ENCODE assay signal across 13 mouse cellular contexts in genomic region chr13:18204476-18205250, GRCm38 (mm10).
A peak's percentile ranks its signal among the peaks of the same experiment; 100 is the strongest.
DNase-seq lines count a peak whose midpoint lies in the region; ATAC-seq and TF ChIP-seq lines count a peak whose summit lies in the region.
"Had no signal": no experiment of that assay in that cellular context is flagged by ENCODE, and none has a peak within 500 bp of the region (broad histone marks: within the 10 kb centered on the region; RNA-seq: fewer than 3 reads in every experiment).

No protein-coding gene starts in this region.

- no peaks in the 10 kb centered on the region for H3K27me3 ChIP-seq in liver, adult 2 months (ENCODE audit: control insufficient read depth, insufficient read depth, low read length)
- H3K27me3 ChIP-seq in liver, embryonic 12.5 days (replicated peaks) = no peaks in the 10 kb centered on the region
- H3K27me3 ChIP-seq in embryonic facial prominence, embryonic 12.5 days = no peaks in the 10 kb centered on the region
- H3K27me3 ChIP-seq in neural tube, embryonic 15.5 days (replicated peaks) = no peaks in the 10 kb centered on the region

- H3K4me3 ChIP-seq in liver, adult 2 months (ENCODE audit: insufficient read depth, low read depth, low read length) = no peak overlapping the region
- no peak overlapping the region for H3K4me3 ChIP-seq in liver, embryonic 12.5 days
- no peak overlapping the region for H3K4me3 ChIP-seq in embryonic facial prominence, embryonic 12.5 days
- H3K4me3 ChIP-seq in neural tube, embryonic 15.5 days (replicated peaks) = no peak overlapping the region
- H3K4me3 ChIP-seq: erythroblast, embryonic 14.5 days; heart, adult 2 months; left cerebral cortex, adult 2 months had no signal

- H3K9ac ChIP-seq in liver, adult 2 months (ENCODE audit: low read depth, low read length) = no peak overlapping the region
- no peak overlapping the region for H3K9ac ChIP-seq in liver, embryonic 12.5 days
- H3K9ac ChIP-seq in embryonic facial prominence, embryonic 12.5 days = no peak overlapping the region
- no peak overlapping the region for H3K9ac ChIP-seq in neural tube, embryonic 15.5 days (replicated peaks)

- peak; percentile 15 for DNase-seq in liver, adult 2 months (ENCODE audit: extremely low read depth, low read depth, low spot score)
- peak; percentile 70 for DNase-seq in mesoderm, embryonic 11.5 days (ENCODE audit: low read depth, low spot score)
- no peak for DNase-seq in right cerebral cortex, adult 2 months (ENCODE audit: low spot score in 2 of 2)
- no peak for DNase-seq in MN1 (ENCODE audit: low spot score)
- DNase-seq: cerebellum, adult 2 months; heart, adult 2 months had no signal

- no peaks in the 10 kb centered on the region for H3K36me3 ChIP-seq in liver, adult 2 months (ENCODE audit: control insufficient read depth, insufficient read depth, low read length)
- no peaks in the 10 kb centered on the region for H3K36me3 ChIP-seq in liver, embryonic 12.5 days
- H3K36me3 ChIP-seq in embryonic facial prominence, embryonic 12.5 days = no peaks in the 10 kb centered on the region
- H3K36me3 ChIP-seq in neural tube, embryonic 15.5 days = no peaks in the 10 kb centered on the region

- no peak overlapping the region for H3K4me2 ChIP-seq in liver, embryonic 12.5 days
- no peak overlapping the region for H3K4me2 ChIP-seq in embryonic facial prominence, embryonic 12.5 days (replicated peaks)
- no peak overlapping the region for H3K4me2 ChIP-seq in neural tube, embryonic 15.5 days

- no peaks in the 10 kb centered on the region for H3K4me1 ChIP-seq in liver, adult 2 months (ENCODE audit: control insufficient read depth, insufficient read depth, low read length)
- H3K4me1 ChIP-seq in liver, embryonic 12.5 days = no peaks in the 10 kb centered on the region
- H3K4me1 ChIP-seq in embryonic facial prominence, embryonic 12.5 days = peaks cover 4% of the 10 kb centered on the region; the same call in 1 of the 2 replicates
- H3K4me1 ChIP-seq in neural tube, embryonic 15.5 days = peaks cover 9% of the 10 kb centered on the region; the same call in 1 of the 2 replicates

- no peak for TF ChIP-seq CTCF in liver, adult 2 months (IDR thresholded peaks at IDR 0.05; ENCODE audit: low read depth, low read length)

- no peaks in the 10 kb centered on the region for H3K79me2 ChIP-seq in liver, adult 2 months (ENCODE audit: control insufficient read depth, insufficient read depth, low read length)

- H3K27ac ChIP-seq in liver, adult 2 months (replicated peaks; ENCODE audit: insufficient read depth, low read depth, low read length) = no peak overlapping the region
- H3K27ac ChIP-seq in liver, embryonic 12.5 days = no peak overlapping the region
- H3K27ac ChIP-seq in embryonic facial prominence, embryonic 12.5 days = no peak overlapping the region
- no peak overlapping the region; the same call in 1 of the 2 replicates for H3K27ac ChIP-seq in neural tube, embryonic 15.5 days (replicated peaks)
- H3K27ac ChIP-seq: heart, adult 2 months; left cerebral cortex, adult 2 months; macrophage; stomach, postnatal 0 days had no signal

- TF ChIP-seq POLR2A in liver, adult 2 months (IDR thresholded peaks at IDR 0.05; ENCODE audit: extremely low read depth, insufficient read depth, low read length) = no peak

- WGBS in liver, adult 2 months = 61% methylated on average over 8 of the region's 8 CpGs
- WGBS in liver, embryonic 12.5 days (ENCODE audit: insufficient replicate concordance) = 56% methylated on average over 8 of the region's 8 CpGs
- WGBS in embryonic facial prominence, embryonic 12.5 days = 42% methylated on average over 8 of the region's 8 CpGs
- 30% methylated on average over 8 of the region's 8 CpGs for WGBS in neural tube, embryonic 15.5 days

- no peaks in the 10 kb centered on the region for H3K9me3 ChIP-seq in liver, embryonic 12.5 days (replicated peaks)
- H3K9me3 ChIP-seq in embryonic facial prominence, embryonic 12.5 days = no peaks in the 10 kb centered on the region
- H3K9me3 ChIP-seq in neural tube, embryonic 15.5 days (replicated peaks) = no peaks in the 10 kb centered on the region

- no peak for ATAC-seq in liver, embryonic 12.5 days
- peak; percentile 59; the same call in 1 of the 2 replicates for ATAC-seq in embryonic facial prominence, embryonic 12.5 days (ENCODE audit: insufficient number of reproducible peaks, insufficient read depth, low FRiP score, low TSS enrichment)
- ATAC-seq in neural tube, embryonic 15.5 days (ENCODE audit: low FRiP score) = peak; percentile 45

Comparison
In these comparisons a context has a peak if more than half of its experiments do, and no peak if none do; other contexts are left out.
1. DNase-seq: peak in liver, adult 2 months (single experiment) and mesoderm, embryonic 11.5 days (single experiment); none in right cerebral cortex, adult 2 months (0 of 2) and MN1 (single experiment).